Mouse (Mus musculus): ENCODE results near the gene Lrrc74a.

- TF ChIP-seq CTCF (IDR thresholded peaks at IDR 0.05; ENCODE audit: low read depth): peak; percentile 51
- no peak for TF ChIP-seq EP300 (IDR thresholded peaks at IDR 0.05; ENCODE audit: low read depth)
These were observed 45.2 kb downstream of the Lrrc74a start for GRCm38 (mm10) chr12:86779206-86779989.

Data from liver, postnatal 0 days (tissue).